ENCODE assay signal across 8 mouse cellular contexts in the genomic region with DNA sequence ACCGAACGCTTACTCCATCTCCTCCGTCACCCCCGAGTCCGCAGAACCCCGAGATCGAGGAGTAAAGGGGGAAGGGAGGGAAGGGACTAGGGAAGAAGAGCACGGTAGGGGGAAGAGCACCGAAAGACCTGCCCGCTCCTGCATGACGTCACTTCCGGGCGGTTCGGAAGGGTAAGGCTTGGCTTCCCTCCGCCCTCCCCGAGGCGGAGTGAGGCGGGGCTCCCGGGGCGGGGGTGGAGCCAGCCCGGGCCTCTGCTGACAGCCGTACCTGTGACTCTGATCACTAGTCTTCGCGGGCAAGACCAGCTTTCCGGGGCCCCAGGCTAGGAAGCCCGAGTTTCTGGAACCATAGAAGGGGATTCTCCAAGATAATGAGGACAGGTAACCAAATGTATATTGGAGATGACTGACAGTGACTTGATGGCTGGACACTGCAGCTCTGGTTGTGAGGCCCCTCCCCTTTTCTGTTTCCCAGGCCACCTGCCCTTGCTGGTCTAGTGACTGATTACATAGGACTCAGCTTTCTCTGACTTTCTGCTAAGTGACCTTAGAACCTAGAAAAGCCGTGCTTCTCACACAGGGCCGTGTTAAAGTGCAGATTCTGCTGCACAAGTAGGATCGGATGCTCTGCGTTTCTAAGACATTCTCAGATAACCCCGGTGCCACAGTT. TPM values are rescaled to one million over a fixed set of nuclear protein-coding genes. Genes with fewer than 3 reads are reported as not detected.
DNase-seq lines count a peak whose midpoint lies in the region; ATAC-seq and TF ChIP-seq lines count a peak whose summit lies in the region.

Gene Scyl2, minus strand, starts transcription at position 147 of the 670 bp plus-strand sequence.

- H3K79me2 ChIP-seq in liver, adult 2 months (ENCODE audit: control insufficient read depth, insufficient read depth, low read length) = peaks cover 32% of the 10 kb centered on the region
- H3K79me2 ChIP-seq in myocyte (ENCODE audit: control insufficient read depth, insufficient read depth) = peaks cover 31% of the 10 kb centered on the region

- H3K27ac ChIP-seq in heart, embryonic 11.5 days (ENCODE audit: low read depth, low read length) = peak within 1 kb of the TSS; percentile 32
- peak within 1 kb of the TSS; percentile 79 for H3K27ac ChIP-seq in kidney, embryonic 16.5 days (ENCODE audit: low read length)
- peak within 1 kb of the TSS; percentile 95 for H3K27ac ChIP-seq in liver, adult 2 months (replicated peaks; ENCODE audit: insufficient read depth, low read depth, low read length)

- peak within 1 kb of the TSS; percentile 32 for H3ac ChIP-seq in myocyte (ENCODE audit: control insufficient read depth, insufficient read length)

- TF ChIP-seq POLR2A in liver, adult 2 months (IDR thresholded peaks at IDR 0.05; ENCODE audit: extremely low read depth, insufficient read depth, low read length) = peak; percentile 58; the same call in 1 of the 2 replicates
- TF ChIP-seq POLR2A in myocyte (IDR thresholded peaks at IDR 0.05; ENCODE audit: insufficient read length, low read depth) = peak; percentile 80

- H3K9me3 ChIP-seq in heart, embryonic 11.5 days (replicated peaks; ENCODE audit: control insufficient read depth, low read length) = no peaks in the 10 kb centered on the region
- no peaks in the 10 kb centered on the region for H3K9me3 ChIP-seq in kidney, embryonic 16.5 days (ENCODE audit: low read length)

- H3K4me1 ChIP-seq in heart, embryonic 11.5 days (ENCODE audit: control insufficient read depth, insufficient read depth, low read length) = peaks cover 5% of the 10 kb centered on the region
- peaks cover 8% of the 10 kb centered on the region for H3K4me1 ChIP-seq in kidney, embryonic 16.5 days (ENCODE audit: insufficient read depth, low read length)
- H3K4me1 ChIP-seq in liver, adult 2 months (ENCODE audit: control insufficient read depth, insufficient read depth, low read length) = peaks cover 6% of the 10 kb centered on the region

- H3K27me3 ChIP-seq in heart, embryonic 11.5 days (ENCODE audit: control insufficient read depth, insufficient read depth, low read length) = no peaks in the 10 kb centered on the region
- H3K27me3 ChIP-seq in kidney, embryonic 16.5 days (ENCODE audit: insufficient read depth, low read length) = no peaks in the 10 kb centered on the region
- no peaks in the 10 kb centered on the region for H3K27me3 ChIP-seq in liver, adult 2 months (ENCODE audit: control insufficient read depth, insufficient read depth, low read length)
- peaks cover 7% of the 10 kb centered on the region for H3K27me3 ChIP-seq in myocyte (ENCODE audit: control insufficient read depth, insufficient read depth, insufficient read length)
- no peaks in the 10 kb centered on the region for H3K27me3 ChIP-seq in splenic B cell, adult 2 months (ENCODE audit: control insufficient read depth, insufficient read depth, low read length, poor library complexity, severe bottlenecking)

- peak within 1 kb of the TSS; percentile 96 for H3K4me3 ChIP-seq in heart, embryonic 11.5 days (ENCODE audit: low read depth, low read length)
- H3K4me3 ChIP-seq in kidney, embryonic 16.5 days (ENCODE audit: low read length) = peak within 1 kb of the TSS; percentile 99
- H3K4me3 ChIP-seq in liver, adult 2 months (ENCODE audit: insufficient read depth, low read depth, low read length) = peak within 1 kb of the TSS; percentile 94
- peak within 1 kb of the TSS; percentile 65 for H3K4me3 ChIP-seq in myocyte

- WGBS in heart, embryonic 11.5 days (ENCODE audit: insufficient replicate concordance) = 5% methylated on average over 29 of the region's 31 CpGs
- WGBS in kidney, embryonic 16.5 days = 2% methylated on average over 31 of the region's 31 CpGs
- WGBS in liver, adult 2 months = under 1% methylated on average over 31 of the region's 31 CpGs

- H3K9ac ChIP-seq in heart, embryonic 11.5 days (ENCODE audit: low read depth, low read length) = peak within 1 kb of the TSS; percentile 91
- peak within 1 kb of the TSS; percentile 91 for H3K9ac ChIP-seq in kidney, embryonic 16.5 days (replicated peaks; ENCODE audit: low read length)
- H3K9ac ChIP-seq in liver, adult 2 months (ENCODE audit: low read depth, low read length) = peak within 1 kb of the TSS; percentile 95

- peak; percentile 98 for ATAC-seq in erythroblast, adult 5-6 weeks (replicated peaks; ENCODE audit: low FRiP score, poor library complexity, severe bottlenecking)
- ATAC-seq in heart, embryonic 11.5 days (replicated peaks; ENCODE audit: insufficient number of reproducible peaks, low FRiP score, low TSS enrichment) = peak; percentile 98
- peak; percentile 98 for ATAC-seq in kidney, embryonic 16.5 days (ENCODE audit: low FRiP score, low TSS enrichment)

- TF ChIP-seq CTCF in liver, adult 2 months (IDR thresholded peaks at IDR 0.05; ENCODE audit: low read depth, low read length) = no peak

- H3K4me2 ChIP-seq in heart, embryonic 11.5 days = peak within 1 kb of the TSS; percentile 91
- H3K4me2 ChIP-seq in kidney, embryonic 16.5 days (replicated peaks; ENCODE audit: low read depth, low read length) = peak within 1 kb of the TSS; percentile 82
- peak within 1 kb of the TSS; percentile 72 for H3K4me2 ChIP-seq in myocyte (ENCODE audit: low read depth)

- no peaks in the 10 kb centered on the region for H3K36me3 ChIP-seq in heart, embryonic 11.5 days (ENCODE audit: control insufficient read depth, insufficient read depth, low read length)
- 0 out of 2 replicates have a peak, but pooled peaks cover 4% of the 10 kb centered on the region for H3K36me3 ChIP-seq in kidney, embryonic 16.5 days (ENCODE audit: insufficient read depth, low read length)
- H3K36me3 ChIP-seq in liver, adult 2 months (ENCODE audit: control insufficient read depth, insufficient read depth, low read length) = peaks cover 4% of the 10 kb centered on the region; the same call in 1 of the 2 replicates
- no peaks in the 10 kb centered on the region for H3K36me3 ChIP-seq in myocyte (ENCODE audit: control insufficient read depth, insufficient read depth)
- no peaks in the 10 kb centered on the region for H3K36me3 ChIP-seq in splenic B cell, adult 2 months (ENCODE audit: control insufficient read depth, insufficient read depth, low read length, poor library complexity, severe bottlenecking)

- DNase-seq in B cell, adult 2 months = peak; percentile 98 to 99
- peak; percentile 98 for DNase-seq in brain, adult 2 months (ENCODE audit: low read depth, low spot score)
- peak; percentile 93 for DNase-seq in liver, adult 2 months (ENCODE audit: extremely low read depth, low read depth, low spot score)
- DNase-seq in splenic B cell, adult 2 months (ENCODE audit: low read depth, low spot score) = peak; percentile 96

TF ChIP-seq in myocyte, 11 proteins besides CTCF, POLR2A, EP300 and RAD21:
- TF ChIP-seq TCF3 (IDR thresholded peaks at IDR 0.05; ENCODE audit: insufficient read length, low read depth) (no peak), POLR2AphosphoS2 (IDR thresholded peaks at IDR 0.05; ENCODE audit: insufficient read length, low read depth) (peak; percentile 77)

RNA-seq across cellular contexts. Expression of gene Scyl2, which starts in this region (rescaled TPM):
- 8.6 and 14.4 TPM in 2 replicates for total RNA-seq in erythroblast, adult 5-6 weeks (2015; ENCODE audit: low replicate concordance)
- 8.0 and 20.2 TPM in 2 replicates for total RNA-seq in erythroblast, adult 5-6 weeks (2017; ENCODE audit: low replicate concordance)
- polyA plus RNA-seq in heart, embryonic 11.5 days (2014; fragmentation: Nextera tagmentation; extraction: Ambion mirVana) = 9.1 and 10.2 TPM in 2 replicates
- polyA plus RNA-seq in kidney, embryonic 16.5 days (2015; fragmentation: Nextera tagmentation; extraction: Ambion mirVana) = 7.0 and 7.6 TPM in 2 replicates
- total RNA-seq in liver, adult 2 months (2014; rRNA removed) = 18.4 and 20.1 TPM in 2 replicates
- polyA plus RNA-seq in liver, adult 2 months (2012; rRNA removed) = 10.8 and 11.3 TPM in 2 replicates
- polyA plus RNA-seq in myocyte (2012; fragmentation: generic; extraction: Trizol) = 7.2 TPM

Comparison
In these comparisons a context has a peak if more than half of its experiments do, and no peak if none do; other contexts are left out.
1. Peak in every context shown above with its lines: DNase-seq, ATAC-seq, H3K4me3 ChIP-seq and H3K27ac ChIP-seq.
2. H3K27ac ChIP-seq: peak in every context shown above with its lines; median percentile 95 in liver, adult 2 months; 79 in kidney, embryonic 16.5 days; 32 in heart, embryonic 11.5 days.